Mouse (Mus musculus) CD4-positive, CD25-positive, alpha-beta regulatory T cell (primary cell): ENCODE results near the gene Fbxo3. TPM values are rescaled to one million over a fixed set of nuclear protein-coding genes. Genes with fewer than 3 reads are reported as not detected.

Experiments used
- polyA plus RNA-seq: library from polyadenylated mRNA; unstranded; fragments of 100-300 nt; shearing (Covaris generic); gene quantifications from one replicate; pipeline ENCODE4 v1.2.1, GENCODE M21; 2017

Fbxo3 gene
- 46.9 TPM for polyA plus RNA-seq

DNA sequence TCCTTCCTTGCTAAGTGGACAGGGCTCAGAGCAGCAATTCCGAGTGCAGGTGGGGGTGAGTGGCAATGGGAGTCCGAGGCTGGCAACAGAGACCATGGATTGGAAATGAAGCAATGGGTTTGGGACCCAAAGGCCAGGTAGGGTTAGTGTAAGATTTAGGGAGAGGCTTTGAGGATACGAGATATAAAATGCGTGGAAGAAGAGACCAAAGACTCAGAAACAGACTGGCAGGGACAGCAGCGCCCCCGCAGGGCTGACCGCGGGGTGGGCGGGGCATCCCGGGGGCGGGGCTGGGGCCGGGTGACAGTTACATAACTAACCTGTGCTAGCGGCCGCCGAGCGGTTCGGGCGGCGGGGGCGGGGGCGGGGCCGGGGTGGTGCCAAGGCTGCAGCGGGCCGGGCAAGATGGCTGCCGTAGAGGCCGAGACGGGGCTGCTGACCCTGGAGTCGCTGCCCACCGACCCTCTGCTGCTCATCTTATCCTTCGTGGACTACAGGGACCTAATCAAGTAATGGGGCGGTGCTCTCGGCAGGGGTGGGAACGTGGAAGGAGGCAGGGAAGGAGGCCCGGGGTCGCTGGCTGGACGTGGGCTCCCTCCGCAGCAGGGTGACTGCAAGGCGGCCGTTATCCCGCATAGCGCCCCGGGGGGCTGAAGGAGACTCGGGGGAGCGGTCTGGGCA lies at the start of gene Fbxo3:
Gene Fbxo3 (plus strand): TSS at position 264 of the 681 bp plus-strand sequence.

GRCm38 (mm10) chr2:104028139-104028723 lies 710 bp downstream of the Fbxo3 start, which contains the start of gene 4931422A03Rik:
TSS of gene 4931422A03Rik (minus strand) at chr2:104028361.

DNA sequence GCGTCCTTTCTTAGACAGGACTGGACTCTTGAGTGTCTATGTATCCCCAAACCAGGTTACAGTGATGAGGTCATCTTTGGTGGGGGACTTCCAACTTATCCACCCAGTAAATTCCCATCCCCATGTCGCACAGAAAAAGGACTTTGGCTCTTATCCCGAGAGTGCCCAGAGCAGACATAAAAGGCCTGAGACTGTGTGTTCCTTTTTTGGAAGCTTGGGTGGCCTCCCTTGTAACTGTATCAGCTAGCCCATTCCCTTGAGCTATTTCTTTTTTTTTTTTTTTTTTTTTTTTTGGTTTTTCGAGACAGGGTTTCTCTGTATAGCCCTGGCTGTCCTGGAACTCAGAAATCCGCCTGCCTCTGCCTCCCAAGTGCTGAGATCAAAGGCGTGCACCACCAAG lies 38.0 kb downstream of the Fbxo3 start, which contains the start of gene Gm10912:
Gene Gm10912 (plus strand): TSS at position 301 of the 400 bp plus-strand sequence.

GRCm38 (mm10) chr2:104068450-104068849 lies 40.9 kb downstream of the Fbxo3 start, which contains the start of gene Gm10799:
TSS of gene Gm10799 (minus strand) at chr2:104068550.

GRCm38 (mm10) chr2:104069704-104070185 lies 42.2 kb downstream of the Fbxo3 start, which contains the start of gene Cd59b:
TSS of gene Cd59b (plus strand) at chr2:104069849.

DNA sequence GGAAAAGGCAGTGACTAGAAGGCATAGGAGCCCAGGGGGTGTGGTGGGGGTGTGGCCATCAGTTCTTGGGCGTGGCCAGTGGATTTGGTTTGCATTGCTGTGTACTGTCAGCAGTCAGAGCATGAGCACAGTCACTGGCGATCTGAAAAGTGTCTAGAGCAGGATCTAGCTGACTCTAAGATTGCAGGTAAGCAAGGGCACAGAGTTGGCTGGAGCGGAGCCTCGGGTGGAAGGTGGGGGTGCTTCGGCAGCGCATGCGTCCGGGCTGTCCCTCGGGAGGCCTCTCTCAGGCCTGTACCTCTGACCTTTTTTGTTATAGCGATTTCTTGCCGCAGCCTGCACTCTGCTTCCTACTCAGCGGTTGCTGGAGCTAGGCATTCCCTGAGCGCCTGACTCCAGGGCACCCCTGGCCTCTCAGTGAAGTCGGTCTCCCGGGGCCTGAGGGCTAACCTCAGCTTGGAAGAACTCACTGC lies 68.3 kb downstream of the Fbxo3 start, which contains the start of gene Cd59a:
Gene Cd59a (plus strand): TSS at position 61 of the 473 bp plus-strand sequence.

Other genes starting within 250 kb of the Fbxo3 start
- 278 TPM for gene Caprin1, start 230.1 kb upstream of the Fbxo3 start, polyA plus RNA-seq
- gene Lmo2, start 69.7 kb upstream of the Fbxo3 start, polyA plus RNA-seq, result 1.9 TPM
- gene 4931422A03Rik, start 640 bp downstream of the Fbxo3 start, polyA plus RNA-seq, result 3.6 TPM
- 0.38 TPM for gene Gm10912, start 38.1 kb downstream of the Fbxo3 start, polyA plus RNA-seq
- not detected for gene Gm10799, start 40.8 kb downstream of the Fbxo3 start, polyA plus RNA-seq
- not detected for gene Cd59b, start 42.1 kb downstream of the Fbxo3 start, polyA plus RNA-seq
- 0.25 TPM for gene Cd59a, start 68.1 kb downstream of the Fbxo3 start, polyA plus RNA-seq
- gene A930018P22Rik, start 95.0 kb downstream of the Fbxo3 start, polyA plus RNA-seq, result not detected